Mouse (Mus musculus) lung, adult 2 months (tissue): ENCODE measurements around the gene Necab2.

Experiments used
- CTCF ChIP-seq: fragments of 200-500 bp; IDR thresholded peaks from 2 replicates; pipeline ENCODE4 v1.5.1; 2011; ENCODE audit warnings: mild to moderate bottlenecking, low read length, control low read depth; ENCODE audit not compliant: insufficient read depth
- POLR2A ChIP-seq: fragments of 200-500 bp; IDR thresholded peaks from 2 replicates; pipeline ENCODE4 v1.6.1; 2011; ENCODE audit warnings: low read depth, mild to moderate bottlenecking, control low read depth, low read length, borderline replicate concordance; ENCODE audit errors: extremely low read depth

DNA sequence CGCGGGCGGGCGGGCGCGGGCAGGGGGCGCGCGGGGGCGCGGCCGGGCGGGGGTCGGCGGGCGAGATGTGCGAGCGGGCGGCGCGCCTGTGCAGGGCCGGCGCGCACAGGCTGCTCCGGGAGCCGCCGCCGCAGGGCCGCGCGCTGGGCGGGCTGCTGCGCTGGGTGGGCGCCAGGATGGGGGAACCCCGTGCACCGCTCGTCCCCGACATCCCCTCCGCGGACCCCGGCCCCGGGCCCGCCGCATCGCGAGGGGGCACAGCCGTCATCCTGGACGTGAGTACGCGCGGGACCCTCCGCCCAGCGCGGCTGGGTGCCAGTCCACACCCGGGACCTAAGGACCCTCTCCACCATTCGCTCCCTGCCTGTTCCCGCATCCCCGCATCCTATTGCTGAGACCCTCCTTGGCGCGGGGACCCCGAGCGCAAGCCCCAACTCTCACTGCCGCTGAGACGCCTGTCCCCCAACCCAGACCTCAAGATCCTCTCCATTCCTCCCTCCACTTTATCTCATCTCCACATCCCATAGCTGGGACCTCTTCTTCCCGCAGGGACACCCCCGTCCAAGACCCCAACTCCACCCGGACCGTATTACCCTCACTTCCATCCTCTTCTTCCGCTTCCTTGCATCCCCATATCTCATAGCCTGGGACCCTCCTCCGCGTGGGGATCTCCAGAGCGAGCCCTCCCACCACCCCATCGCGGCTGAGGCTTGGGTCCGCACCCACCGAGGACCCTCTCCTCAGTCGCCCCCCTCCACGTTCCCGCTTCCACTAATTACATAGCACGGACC is 666 bp downstream of the Necab2 start:
- no peak for TF ChIP-seq POLR2A
- no peak for TF ChIP-seq CTCF
